Mouse (Mus musculus): ENCODE measurements around the gene Vac14.

DNA sequence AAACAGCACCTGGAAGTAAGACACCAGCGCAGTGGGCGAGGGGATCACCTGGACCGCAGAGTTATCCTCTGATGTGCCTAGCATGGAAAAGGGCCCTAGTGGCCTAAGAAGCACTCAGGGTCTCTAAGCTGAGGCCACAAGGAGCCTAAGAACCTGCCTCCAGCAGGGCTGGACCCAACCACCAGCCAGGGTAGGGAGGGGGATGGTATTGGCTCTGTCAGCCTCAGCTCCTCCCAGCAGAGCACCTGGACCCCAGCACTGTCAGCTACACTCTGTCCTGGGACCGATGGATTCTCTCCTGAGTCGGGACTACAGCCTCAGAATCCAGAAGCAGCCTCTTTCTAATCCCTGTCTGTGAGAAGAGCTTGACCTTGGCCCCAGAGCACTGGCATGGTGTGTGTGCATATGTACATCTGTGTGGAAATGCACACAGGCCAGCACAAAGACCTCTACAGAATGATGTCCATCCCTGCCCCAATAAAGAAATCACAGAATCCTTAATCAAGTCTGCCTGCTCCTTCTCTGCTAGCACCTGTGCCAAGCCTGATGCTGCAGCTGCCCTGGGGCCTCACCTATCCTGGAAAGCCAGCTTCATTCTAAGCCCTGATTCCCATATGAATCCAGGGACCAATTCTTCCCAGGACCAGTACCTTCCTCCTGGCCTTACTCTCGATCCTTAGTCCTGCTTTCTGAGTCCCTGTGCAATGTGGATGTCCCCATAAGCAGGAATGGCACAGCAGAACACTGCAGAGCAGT lies 101.7 kb downstream of the Vac14 start:
- TF ChIP-seq MAFK (IDR thresholded peaks at IDR 0.05; ENCODE audit: insufficient read depth, low read depth, low read length), result no peak
- no peak for TF ChIP-seq ZC3H11A (IDR thresholded peaks at IDR 0.05; ENCODE audit: borderline replicate concordance, low read depth, low read length)
- no peak for TF ChIP-seq HCFC1 (IDR thresholded peaks at IDR 0.05; ENCODE audit: borderline replicate concordance, insufficient read depth, low read length)
